Mouse (Mus musculus): ENCODE results near the gene Reep6.

DNA sequence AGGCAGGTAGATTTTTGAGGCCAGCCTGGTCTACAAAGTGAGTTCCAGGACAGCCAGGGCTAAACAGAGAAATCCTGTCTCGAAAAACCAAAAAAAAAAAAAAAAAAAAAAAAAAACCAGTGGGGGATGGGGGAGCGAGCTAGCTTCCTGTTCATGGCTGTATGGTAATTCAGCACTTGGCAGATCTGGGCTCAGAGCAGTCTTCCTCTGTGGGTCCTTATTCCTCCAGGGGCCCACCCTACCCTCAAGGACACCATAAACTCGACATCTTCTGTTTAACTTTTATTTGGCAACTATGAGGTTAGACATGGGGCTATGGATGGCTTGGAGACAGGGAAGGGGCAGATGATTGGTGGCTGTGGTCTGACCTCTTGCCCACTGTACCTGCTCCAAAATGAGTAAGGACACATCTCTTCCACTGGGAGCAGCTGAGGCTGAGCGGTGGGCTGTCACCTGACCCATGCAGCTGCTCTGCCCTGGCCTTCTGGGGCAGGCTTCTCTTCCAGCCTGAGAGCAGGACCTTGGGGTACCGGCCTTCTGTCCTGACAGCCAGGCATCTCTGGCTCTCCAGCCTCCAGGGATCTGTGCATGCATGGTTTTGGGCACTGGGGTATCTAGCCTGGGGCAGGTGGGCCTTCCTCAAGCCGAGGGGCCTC is 8.6 kb upstream of the Reep6 start:
- TF ChIP-seq CTCF (IDR thresholded peaks at IDR 0.05; ENCODE audit: borderline replicate concordance, insufficient read depth, low read length): no peak
- TF ChIP-seq POLR2A (IDR thresholded peaks at IDR 0.05; ENCODE audit: low read depth, low read length): no peak

Data from embryonic fibroblast, embryonic 13.5 days (primary cell).